ENCODE assay signal across 41 mouse cellular contexts in the genomic region with DNA sequence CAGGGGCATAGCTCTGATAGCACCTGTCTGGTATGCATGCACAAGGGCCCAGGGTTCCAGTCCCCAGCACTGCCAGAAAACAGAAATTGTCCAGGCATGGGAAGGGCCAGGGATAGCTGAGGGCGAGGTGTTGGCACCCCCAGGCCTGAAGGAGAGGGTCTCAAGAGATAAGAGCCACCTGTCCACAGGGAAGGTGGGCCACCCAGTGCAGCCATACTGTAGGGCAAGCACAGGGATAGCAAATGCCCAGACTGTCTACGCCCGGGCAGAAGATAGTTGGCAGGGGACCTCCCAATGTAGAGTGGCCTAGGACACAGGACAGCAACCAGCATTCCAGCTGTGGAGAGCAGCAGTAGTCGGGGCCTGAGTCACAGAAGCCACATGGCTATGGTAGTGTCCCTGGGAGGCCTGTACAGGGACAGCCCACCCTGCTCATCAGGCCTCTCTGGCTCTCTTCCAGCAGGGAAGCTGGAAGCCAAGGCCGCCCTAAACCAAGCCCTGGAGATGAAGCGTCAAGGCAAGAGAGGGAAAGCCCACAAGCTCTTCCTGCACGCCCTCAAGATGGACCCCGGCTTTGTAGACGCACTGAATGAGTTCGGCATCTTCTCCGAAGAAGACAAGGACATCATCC. TPM values are rescaled to one million over a fixed set of nuclear protein-coding genes. Genes with fewer than 3 reads are reported as not detected.
A peak's percentile ranks its signal among the peaks of the same experiment; 100 is the strongest.
DNase-seq lines count a peak whose midpoint lies in the region; ATAC-seq lines count a peak whose summit lies in the region.
"Had no signal": no experiment of that assay in that cellular context is flagged by ENCODE, and none has a peak within 500 bp of the region (broad histone marks: within the 10 kb centered on the region; RNA-seq: fewer than 3 reads in every experiment).

No protein-coding gene starts in this region.

- H3K4me2 ChIP-seq in midbrain, embryonic 13.5 days (replicated peaks) = no peak overlapping the region
- no peak overlapping the region for H3K4me2 ChIP-seq in midbrain, embryonic 11.5 days

- H3K27me3 ChIP-seq in midbrain, embryonic 13.5 days = no peaks in the 10 kb centered on the region
- no peaks in the 10 kb centered on the region for H3K27me3 ChIP-seq in midbrain, embryonic 11.5 days (ENCODE audit: control insufficient read depth, insufficient read depth, low read length)
- H3K27me3 ChIP-seq: heart, embryonic 13.5 days; liver, embryonic 13.5 days; Patski had no signal

- no peak overlapping the region for H3K27ac ChIP-seq in midbrain, embryonic 13.5 days
- no peak overlapping the region for H3K27ac ChIP-seq in midbrain, embryonic 11.5 days (ENCODE audit: low read depth, low read length)
- H3K27ac ChIP-seq: heart, embryonic 13.5 days; left cerebral cortex, adult 2 months; liver, embryonic 13.5 days; midbrain, embryonic 10.5 days had no signal

- no peaks in the 10 kb centered on the region for H3K9me3 ChIP-seq in midbrain, embryonic 13.5 days
- H3K9me3 ChIP-seq in midbrain, embryonic 11.5 days (ENCODE audit: control insufficient read depth, low read length) = no peaks in the 10 kb centered on the region
- H3K9me3 ChIP-seq: heart, embryonic 13.5 days; liver, embryonic 13.5 days; midbrain, embryonic 10.5 days had no signal

- peaks cover 53% of the 10 kb centered on the region for H3K36me3 ChIP-seq in midbrain, embryonic 13.5 days
- peaks cover 7% of the 10 kb centered on the region; the same call in 1 of the 2 replicates for H3K36me3 ChIP-seq in midbrain, embryonic 11.5 days (ENCODE audit: control insufficient read depth, insufficient read depth, low read length)

- WGBS in midbrain, embryonic 13.5 days = 94% methylated on average over 11 of the region's 11 CpGs
- 89% methylated on average over 11 of the region's 11 CpGs for WGBS in midbrain, embryonic 11.5 days

- H3K4me1 ChIP-seq in midbrain, embryonic 13.5 days (replicated peaks) = peaks cover 24% of the 10 kb centered on the region
- peaks cover 14% of the 10 kb centered on the region for H3K4me1 ChIP-seq in midbrain, embryonic 11.5 days (ENCODE audit: control insufficient read depth, insufficient read depth, low read length)

- H3K4me3 ChIP-seq in midbrain, embryonic 13.5 days (replicated peaks) = no peak overlapping the region
- H3K4me3 ChIP-seq in midbrain, embryonic 11.5 days (ENCODE audit: low read depth, low read length) = no peak overlapping the region

- H3K9ac ChIP-seq in midbrain, embryonic 13.5 days (replicated peaks) = peak overlapping the region; percentile 23; the same call in 1 of the 2 replicates
- H3K9ac ChIP-seq in midbrain, embryonic 11.5 days (ENCODE audit: low read length) = no peak overlapping the region

- ATAC-seq in midbrain, embryonic 13.5 days = no peak
- ATAC-seq in midbrain, embryonic 11.5 days (ENCODE audit: low FRiP score) = no peak
- ATAC-seq: forebrain, embryonic 14.5 days; hindbrain, embryonic 16.5 days; Patski had no signal

- DNase-seq in cerebellum, adult 11-12 months = peak; percentile 57
- no peak for DNase-seq in cerebellum, postnatal 10 days
- DNase-seq in heart, adult 11 months = peak; percentile 91
- no peak for DNase-seq in heart, adult 18-20 months
- DNase-seq in midbrain, embryonic 11.5 days (ENCODE audit: low spot score, missing footprints) = no peak
- DNase-seq in MN1 (ENCODE audit: low spot score) = peak; percentile 60
- DNase-seq in kidney, adult 8-10 months = no peak
- DNase-seq: B cell, adult 2 months; cerebellum, adult 8-10 months; gastrocnemius, postnatal 36 days; heart, postnatal 10 days; kidney, adult 18-20 months; kidney, postnatal 36 days; liver, embryonic 13.5 days; lung, adult 2 months; thymus, postnatal 14 days had no signal

RNA-seq across cellular contexts. Expression of gene Ficd, which starts 2.1 kb away (rescaled TPM):
- 1 to 10 TPM; 8.6 to 8.7 TPM for total RNA-seq in heart, adult 18-20 months (2021)
- 7.2 and 7.8 TPM in 2 replicates for polyA plus RNA-seq in midbrain, embryonic 13.5 days (2015; fragmentation: Nextera tagmentation; extraction: Ambion mirVana)
- 3.3 TPM in 2 replicates for polyA plus RNA-seq in midbrain, embryonic 11.5 days (2014; fragmentation: Nextera tagmentation; extraction: Ambion mirVana)

RNA-seq across cellular contexts. Expression of gene 1700069L16Rik, which starts 13.2 kb away (rescaled TPM):
- total RNA-seq in heart, adult 18-20 months (2021) = not detected
- not detected in 2 replicates for polyA plus RNA-seq in midbrain, embryonic 13.5 days (2015; fragmentation: Nextera tagmentation; extraction: Ambion mirVana)
- polyA plus RNA-seq in midbrain, embryonic 11.5 days (2014; fragmentation: Nextera tagmentation; extraction: Ambion mirVana) = not detected in 2 replicates
- total RNA-seq: ES-E14; gastrocnemius, adult 18-20 months; gastrocnemius, postnatal 36 days; heart, adult 8-10 months; heart, postnatal 10 days; hematopoietic stem cell, adult 5-6 weeks; layer of hippocampus, adult 2 months; layer of hippocampus, postnatal 14 days; left cerebral cortex, adult 2 months; left cerebral cortex, postnatal 25 days; megakaryocyte progenitor cell, adult 5-6 weeks; monocyte, adult 5-6 weeks had no signal
- polyA plus RNA-seq: brain, embryonic 14.5 days; cortical plate, adult 2 months; embryonic facial prominence, embryonic 14.5 days; forebrain, embryonic 14.5 days; frontal cortex, adult 2 months; heart, embryonic 13.5 days; hindbrain, embryonic 16.5 days; intestine, embryonic 14.5 days; kidney, embryonic 16.5 days; limb, embryonic 14.5 days; liver, embryonic 13.5 days; lung, adult 2 months; midbrain, embryonic 10.5 days; neural tube, embryonic 14.5 days; Patski; urinary bladder, adult 2 months had no signal

RNA-seq across cellular contexts. Expression of gene Sart3, which starts 34.6 kb away (rescaled TPM):
- total RNA-seq in heart, adult 18-20 months (2021) = 10 to 100 TPM in 1 of 2 experiments, 1 to 10 TPM in 1; 9.9 to 11.3 TPM
- 51.1 and 58.5 TPM in 2 replicates for polyA plus RNA-seq in midbrain, embryonic 13.5 days (2015; fragmentation: Nextera tagmentation; extraction: Ambion mirVana)
- 49.6 and 55.2 TPM in 2 replicates for polyA plus RNA-seq in midbrain, embryonic 11.5 days (2014; fragmentation: Nextera tagmentation; extraction: Ambion mirVana)

RNA-seq across cellular contexts. Expression of gene Iscu, which starts 34.8 kb away (rescaled TPM):
- total RNA-seq in heart, adult 18-20 months (2021) = 100 to 1,000 TPM; 207 to 210 TPM
- polyA plus RNA-seq in midbrain, embryonic 13.5 days (2015; fragmentation: Nextera tagmentation; extraction: Ambion mirVana) = 93.0 and 101 TPM in 2 replicates
- 117 and 121 TPM in 2 replicates for polyA plus RNA-seq in midbrain, embryonic 11.5 days (2014; fragmentation: Nextera tagmentation; extraction: Ambion mirVana)

Comparison
In these comparisons a context has a peak if more than half of its experiments do, and no peak if none do; other contexts are left out.
1. DNase-seq: peak in cerebellum, adult 11-12 months (single experiment), heart, adult 11 months (single experiment) and MN1 (single experiment); none in cerebellum, postnatal 10 days (0 of 2), heart, adult 18-20 months (0 of 2), midbrain, embryonic 11.5 days (single experiment) and kidney, adult 8-10 months (0 of 2).